Mouse (Mus musculus) CD4-positive, CD25-positive, alpha-beta regulatory T cell, adult 2 months (primary cell): ENCODE measurements at regions not wholly inside any gene's neighbourhood (a gene's known extent, or its start where the extent isn't known, plus 50 kb on each side); places are given as distances from the start of the nearest gene placed in this dataset.

Source experiments
- DNase-seq: peaks from one replicate; pipeline ENCODE4 v3.0.0-alpha.2; 2012; ENCODE audit warnings: low read depth, low spot score

DNA sequence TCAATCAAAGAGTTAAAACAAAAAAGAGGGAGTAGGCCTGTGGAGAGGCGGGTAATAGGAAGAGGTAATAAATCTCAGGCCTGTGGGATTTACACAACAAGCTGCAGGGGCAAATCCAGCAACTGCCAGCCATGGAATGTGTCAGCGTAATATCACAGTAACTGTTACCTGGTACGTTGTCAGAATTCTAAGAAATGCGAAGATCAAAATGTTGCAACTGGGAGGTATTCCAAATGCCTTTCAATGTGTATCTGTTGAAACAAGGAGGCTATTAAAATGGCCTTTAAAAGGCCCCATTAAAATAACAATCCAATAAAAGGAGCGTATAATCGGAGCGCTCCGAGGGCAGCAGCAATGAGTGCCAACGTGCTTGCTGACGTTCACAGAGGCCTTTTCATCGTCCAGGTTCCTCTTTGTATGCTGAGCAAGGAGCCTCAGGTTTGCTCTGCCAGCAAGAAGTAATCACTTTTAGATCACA is 205.7 kb upstream of the Hhip start:
- DNase-seq: no peak

DNA sequence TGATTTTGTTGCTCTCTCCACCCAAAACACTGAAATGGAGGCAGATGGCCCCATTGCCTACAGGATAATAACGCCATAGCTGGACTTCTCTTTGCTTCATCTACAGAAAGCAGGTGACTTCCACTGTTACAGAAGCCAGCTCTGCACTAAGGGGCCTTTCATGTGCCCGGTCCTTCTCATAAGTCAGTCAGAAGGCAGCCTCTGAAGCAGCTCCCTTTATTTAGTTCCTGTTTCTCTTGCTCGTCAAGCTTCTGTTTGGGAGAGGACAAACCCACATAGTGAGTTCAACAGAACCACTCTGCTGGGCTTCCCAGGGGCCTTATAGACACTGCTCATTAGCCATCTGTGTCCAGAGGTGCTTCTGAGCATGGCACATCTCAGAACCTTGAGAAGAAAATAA is 205.1 kb upstream of the Hhip start:
- DNase-seq: no peak

- no peak for DNase-seq
Observed at GRCm38 (mm10) chr8:80253541-80253940, 195.7 kb upstream of the Hhip start.

- no peak for DNase-seq
Observed at GRCm38 (mm10) chr8:80251595-80251994, 193.8 kb upstream of the Hhip start.

DNA sequence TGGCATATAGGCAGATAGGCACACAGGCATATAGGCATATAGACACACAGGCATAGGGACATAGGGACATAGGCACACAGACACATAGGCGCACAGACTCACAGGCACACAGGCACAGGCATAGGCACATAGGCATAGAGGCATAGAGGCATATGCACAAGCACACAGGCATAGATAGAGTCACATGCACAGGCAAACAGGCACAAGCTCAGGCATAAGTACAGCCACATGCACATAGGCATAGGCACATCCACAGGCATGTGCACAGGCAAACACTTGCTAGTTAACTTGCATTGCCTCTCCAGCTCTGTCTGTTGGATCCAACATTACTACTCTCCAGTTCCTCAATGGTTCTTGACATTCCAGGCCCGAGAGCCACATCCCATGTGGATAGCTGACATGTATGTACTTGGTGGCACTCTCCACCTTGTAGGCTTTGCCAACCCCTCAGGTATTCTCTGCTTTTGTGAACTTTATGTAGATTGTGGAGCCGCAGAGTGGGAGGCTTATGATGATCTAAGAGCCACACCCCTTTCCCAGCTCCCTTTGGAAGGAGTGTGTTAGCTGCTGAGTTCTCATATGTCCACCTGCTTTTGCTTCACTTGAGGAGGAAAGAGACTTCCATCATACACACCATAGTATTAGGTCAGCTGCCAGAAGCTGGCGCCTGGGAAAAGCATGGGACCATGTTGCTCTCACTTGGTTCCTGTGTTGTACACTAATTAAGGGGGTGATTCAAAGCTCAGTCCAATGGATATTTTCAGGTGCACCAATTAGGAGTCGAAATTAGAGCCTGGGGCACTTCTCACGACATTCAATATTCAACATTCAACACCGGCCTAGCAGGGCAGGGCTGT is 192.7 kb upstream of the Hhip start:
- no peak for DNase-seq

DNA sequence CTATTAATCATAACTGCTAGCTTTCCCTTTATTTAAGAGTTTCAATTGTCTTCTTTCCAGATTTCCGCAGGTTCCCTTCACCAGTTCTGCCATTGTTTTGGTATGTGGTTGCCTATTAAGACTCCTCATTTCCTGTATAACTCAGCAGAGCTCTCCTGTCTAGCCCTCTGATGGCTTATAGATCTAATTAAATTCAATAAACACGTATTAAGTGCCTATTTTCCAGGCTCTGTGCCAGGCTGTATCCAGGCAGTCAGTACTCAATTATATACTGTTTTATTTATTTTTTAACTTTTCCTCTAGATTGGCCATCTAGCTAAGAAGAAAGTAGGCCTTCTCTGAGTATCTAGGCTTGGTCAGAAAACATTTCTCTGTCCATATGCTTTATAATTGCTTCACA is 192.0 kb upstream of the Hhip start:
- no peak for DNase-seq

DNA sequence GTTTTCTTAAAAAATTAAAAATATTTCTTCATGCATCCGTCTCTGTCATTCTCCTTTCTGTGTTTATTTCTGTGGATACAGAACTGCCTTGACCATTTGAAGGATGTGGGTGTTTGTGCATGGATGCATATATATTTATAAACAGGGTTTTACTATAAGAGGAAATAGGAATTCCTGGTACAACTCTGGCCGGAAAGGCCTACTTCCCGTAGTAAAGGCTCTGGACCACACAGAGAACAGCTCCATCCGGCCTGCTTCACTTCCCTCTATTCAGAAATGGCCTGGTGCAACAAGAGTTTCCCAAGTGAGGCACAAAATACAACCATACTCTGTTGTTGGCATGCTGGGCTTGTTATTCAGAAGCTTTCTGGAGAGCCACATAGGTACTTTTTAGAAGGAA is 182.1 kb upstream of the Hhip start:
- DNase-seq: no peak

DNA sequence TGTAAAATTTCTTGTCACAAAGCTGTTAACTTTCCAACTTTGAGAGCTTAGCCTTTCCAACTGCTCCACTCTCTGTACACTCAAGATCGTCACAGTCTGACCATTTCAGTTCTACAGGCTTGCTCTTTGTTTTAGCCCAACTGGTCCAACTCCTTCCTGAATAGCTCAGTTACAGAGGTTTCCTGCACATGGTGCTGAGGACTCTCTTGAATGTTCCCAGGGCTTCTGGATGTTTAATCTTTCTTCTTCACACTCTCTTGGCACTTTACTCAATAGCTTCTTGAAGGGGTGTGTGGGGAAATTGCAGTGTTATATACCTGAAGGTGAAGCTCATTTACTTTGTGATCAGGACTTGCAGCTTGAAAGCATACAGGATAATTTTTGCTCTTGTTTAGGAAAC is 152.6 kb upstream of the Hhip start:
- DNase-seq: no peak

DNA sequence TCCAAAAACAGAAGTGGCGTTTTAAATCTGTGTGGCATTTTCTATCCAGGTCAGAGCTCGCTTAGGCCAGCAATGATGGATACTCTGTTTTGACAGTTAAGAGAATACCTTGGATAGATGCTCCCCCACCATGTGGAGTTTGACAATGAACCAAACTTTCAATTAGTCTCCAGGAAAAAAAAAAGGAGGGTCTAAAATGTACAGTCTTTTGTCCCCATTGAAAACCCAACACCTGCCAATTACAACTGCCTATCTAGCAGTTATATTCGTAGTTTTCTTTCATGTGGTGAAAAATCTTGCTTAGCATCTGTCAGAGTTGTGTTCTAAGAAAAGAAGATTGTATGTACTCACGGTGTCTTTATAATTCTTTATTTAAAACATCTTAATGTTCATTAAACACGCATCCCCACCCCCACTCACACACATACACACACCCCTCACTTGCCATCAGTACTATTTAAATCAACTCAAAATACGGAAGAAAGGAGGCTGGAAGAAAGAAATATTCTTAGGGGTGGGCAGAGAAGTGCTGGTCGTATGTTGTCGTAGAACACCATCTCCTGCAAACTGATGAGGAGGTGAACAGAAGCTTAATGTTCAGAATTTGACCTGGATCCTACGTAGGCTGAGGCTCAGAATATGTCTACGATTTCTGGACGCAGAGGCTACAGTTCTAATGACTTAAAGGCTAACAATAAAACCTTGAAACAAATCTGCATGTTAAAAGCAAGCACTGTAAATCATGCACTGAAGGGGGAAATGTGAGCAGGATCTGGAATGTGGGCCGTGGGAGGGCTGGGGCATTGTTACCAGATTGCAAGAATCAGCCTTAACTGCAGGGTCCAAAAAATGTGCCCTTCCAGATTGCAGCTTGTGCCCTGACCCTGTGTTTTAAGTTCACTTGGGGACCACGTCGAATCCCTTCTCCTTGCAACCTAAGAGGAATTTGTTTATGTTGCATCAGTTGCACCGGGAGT is 147.2 kb upstream of the Hhip start:
- no peak for DNase-seq

GRCm38 (mm10) chr8:80203769-80204677 is 146.2 kb upstream of the Hhip start:
- no peak for DNase-seq

DNA sequence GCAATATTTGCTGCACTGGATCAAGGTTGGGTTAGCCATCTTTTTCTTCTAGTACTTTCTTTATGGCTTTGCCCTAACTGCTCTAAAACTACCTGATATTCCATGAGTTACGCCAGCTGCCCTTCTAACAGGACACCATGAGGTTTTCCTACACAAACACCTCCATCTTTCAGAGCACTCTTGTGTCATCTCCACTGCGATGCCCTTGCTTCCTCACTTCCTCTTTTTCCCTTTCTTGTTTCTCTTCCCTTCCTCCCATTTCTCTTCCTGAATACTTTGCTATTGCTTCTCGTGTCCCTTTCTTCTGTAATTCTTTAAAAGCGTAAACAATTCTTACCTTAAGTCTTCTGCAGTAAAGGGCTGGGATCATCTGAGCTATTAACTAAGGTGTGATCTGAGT is 139.9 kb upstream of the Hhip start:
- DNase-seq: no peak

GRCm38 (mm10) chr8:80190510-80190908 is 132.7 kb upstream of the Hhip start:
- no peak for DNase-seq

DNA sequence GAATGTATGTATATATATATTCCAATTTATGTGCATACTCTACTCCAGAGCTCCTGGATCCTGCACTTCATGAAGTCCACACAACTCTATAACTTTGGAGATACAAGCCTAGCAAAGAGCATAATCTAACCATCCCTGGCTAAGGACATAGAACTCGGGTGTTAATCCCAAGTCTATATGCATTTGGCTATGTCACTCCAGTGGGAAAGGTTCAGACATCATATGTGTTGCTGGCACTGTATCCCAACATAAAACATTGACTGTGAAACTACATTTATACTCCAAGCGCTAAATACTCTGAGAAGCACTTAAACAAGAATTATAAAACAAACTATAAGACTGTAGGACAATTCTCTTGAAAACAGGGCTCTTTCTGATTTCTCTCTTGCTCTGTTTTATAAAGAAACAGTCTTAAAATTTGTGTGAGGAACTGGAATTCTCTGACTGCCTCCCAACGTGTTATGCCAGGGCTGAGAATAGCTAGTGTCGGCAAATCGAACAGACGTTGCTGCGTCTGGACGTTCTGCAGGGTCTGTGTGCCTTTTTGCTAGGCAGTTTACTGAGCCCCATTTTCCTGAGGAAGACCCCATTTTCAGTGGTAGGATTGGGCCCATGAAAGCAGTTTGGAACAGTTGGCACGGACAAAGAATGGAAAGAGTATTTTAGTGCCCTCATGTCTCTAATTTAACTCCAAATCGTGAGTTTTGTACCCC is 132.1 kb upstream of the Hhip start:
- DNase-seq: no peak

GRCm38 (mm10) chr8:80185286-80185685 is 127.5 kb upstream of the Hhip start:
- no peak for DNase-seq

GRCm38 (mm10) chr8:80168688-80169087 is 110.9 kb upstream of the Hhip start:
- DNase-seq: no peak

DNA sequence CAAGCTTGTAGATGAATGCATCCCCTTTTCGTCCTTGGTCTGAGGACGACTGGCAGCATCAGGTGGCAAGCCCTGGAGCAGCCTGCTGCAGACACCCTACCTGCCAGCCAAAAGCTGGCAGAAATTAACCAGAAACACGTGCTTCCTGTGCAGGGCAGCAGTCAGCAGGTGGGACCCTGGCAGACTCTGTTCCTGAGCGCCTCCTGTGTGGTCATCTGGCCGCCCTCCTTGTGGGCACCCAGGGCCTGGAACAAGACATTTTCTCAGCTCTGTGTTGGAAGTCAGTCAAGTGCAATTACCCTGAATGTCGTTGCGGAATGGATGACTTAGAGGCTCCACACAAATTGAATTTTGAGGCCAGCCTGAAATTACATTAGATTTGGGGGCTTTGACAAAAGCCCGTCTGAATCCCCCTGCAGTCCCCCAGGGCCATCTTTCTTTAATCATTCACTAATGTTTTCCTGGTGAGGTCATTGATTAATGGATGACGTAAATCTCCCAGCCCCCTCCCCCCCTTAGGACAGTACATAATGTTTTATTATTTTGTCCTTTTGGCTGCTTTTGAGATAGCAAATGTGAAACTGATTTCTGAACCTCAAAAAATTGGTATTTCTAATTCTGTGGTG is 91.8 kb upstream of the Hhip start:
- no peak for DNase-seq

- DNase-seq: no peak
Observed at GRCm38 (mm10) chr8:80147929-80148328, 90.1 kb upstream of the Hhip start.

GRCm38 (mm10) chr8:80138481-80138880 is 80.7 kb upstream of the Hhip start:
- DNase-seq: no peak

GRCm38 (mm10) chr8:80120378-80120965 is 62.7 kb upstream of the Hhip start:
- no peak for DNase-seq

DNA sequence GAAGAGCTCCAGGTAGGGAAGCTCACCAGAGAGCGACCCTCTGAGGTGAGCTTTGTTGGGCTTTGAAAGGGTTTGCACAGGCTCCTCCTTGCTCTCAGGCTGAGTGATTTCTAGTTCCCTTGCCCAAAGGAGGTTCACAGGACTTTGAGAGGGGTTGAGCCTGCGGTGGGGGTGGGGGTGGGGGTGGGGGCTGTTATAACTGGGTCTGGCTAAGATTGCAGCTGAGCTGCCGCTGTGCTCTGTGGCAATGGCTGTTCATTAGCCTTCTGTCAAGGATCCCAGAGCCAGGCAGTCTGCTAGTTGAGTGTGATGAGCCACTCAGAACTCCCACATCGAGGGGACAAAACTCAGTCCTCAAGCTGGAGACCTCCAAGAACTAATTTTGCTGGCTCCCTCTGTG is 59.5 kb upstream of the Hhip start:
- no peak for DNase-seq
